Mouse (Mus musculus): Measurements from ENCODE around the gene Satb1. TPM values are rescaled to one million over a fixed set of nuclear protein-coding genes. Genes with fewer than 3 reads are reported as not detected.

The Satb1 gene
- polyA plus RNA-seq, 1 experiment: 56.8 TPM

DNA sequence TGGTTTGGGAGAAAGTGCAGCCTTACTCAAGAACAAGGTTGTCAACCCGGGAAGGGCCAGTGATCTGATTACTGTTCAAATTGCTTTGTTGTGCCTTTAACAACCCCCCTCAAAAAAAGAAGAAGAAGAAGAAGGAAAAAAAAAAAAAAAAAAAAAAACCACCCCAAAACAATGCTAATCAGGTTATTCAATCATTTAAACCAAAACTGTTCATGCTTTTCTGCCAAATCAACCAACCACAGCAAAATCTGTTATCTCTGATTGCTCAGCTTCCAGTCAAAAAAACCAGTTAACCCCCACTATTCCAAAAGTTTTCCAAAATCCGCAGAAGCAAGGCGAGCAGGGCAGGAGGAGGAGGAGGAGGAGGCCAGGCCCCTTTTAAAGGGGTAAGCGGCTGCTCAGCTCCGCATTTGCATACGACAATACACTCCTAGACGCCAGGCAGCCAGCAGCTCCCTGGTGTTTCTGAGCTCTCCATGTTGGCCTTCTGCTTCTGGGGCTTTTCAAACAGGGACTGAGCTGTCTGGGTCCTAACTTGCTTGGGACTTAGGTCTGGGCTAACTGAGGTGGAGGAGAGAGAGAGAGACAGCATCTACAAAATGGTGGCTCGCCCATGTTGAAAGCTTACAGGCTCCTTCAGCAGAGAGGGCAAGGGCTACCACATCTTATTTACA lies 42.6 kb downstream of the Satb1 start:
- TF ChIP-seq POLR2A (IDR thresholded peaks at IDR 0.05; ENCODE audit: borderline replicate concordance, extremely low read depth, insufficient read depth, insufficient read length, poor library complexity, severe bottlenecking): no peak
- no peak for TF ChIP-seq CTCF (IDR thresholded peaks at IDR 0.05; ENCODE audit: borderline replicate concordance, extremely low read depth, insufficient read depth, insufficient read length)
- DNase-seq (ENCODE audit: low read depth): peak; percentile 86

GRCm38 (mm10) chr17:51789777-51790176 lies 43.3 kb downstream of the Satb1 start:
- peak; percentile 68 for DNase-seq (ENCODE audit: low read depth)
- TF ChIP-seq POLR2A (IDR thresholded peaks at IDR 0.05; ENCODE audit: borderline replicate concordance, extremely low read depth, insufficient read depth, insufficient read length, poor library complexity, severe bottlenecking): no peak
- TF ChIP-seq CTCF (IDR thresholded peaks at IDR 0.05; ENCODE audit: borderline replicate concordance, extremely low read depth, insufficient read depth, insufficient read length): no peak

DNA sequence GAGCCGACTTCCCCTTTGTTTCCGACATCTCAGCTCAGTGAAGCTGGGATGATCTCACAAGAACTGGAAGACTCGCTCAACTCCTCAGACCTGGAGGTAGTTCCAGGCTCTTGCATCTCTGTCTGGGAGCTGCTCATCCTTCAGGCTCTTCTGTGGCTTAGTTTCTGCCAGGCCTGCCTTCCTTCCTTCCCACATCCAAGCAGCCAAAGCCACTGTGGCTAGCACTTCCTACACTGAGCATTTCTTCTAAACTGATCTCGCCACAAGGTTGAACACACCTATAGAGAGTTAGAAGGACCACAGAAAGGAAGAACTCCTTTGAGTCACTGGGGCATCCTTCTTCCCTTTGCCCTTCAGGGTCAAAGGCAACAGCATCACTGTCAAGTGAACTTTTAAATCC lies 44.0 kb downstream of the Satb1 start:
- no peak for DNase-seq (ENCODE audit: low read depth)
- TF ChIP-seq POLR2A (IDR thresholded peaks at IDR 0.05; ENCODE audit: borderline replicate concordance, extremely low read depth, insufficient read depth, insufficient read length, poor library complexity, severe bottlenecking) (no peak), CTCF (IDR thresholded peaks at IDR 0.05; ENCODE audit: borderline replicate concordance, extremely low read depth, insufficient read depth, insufficient read length) (no peak)

GRCm38 (mm10) chr17:51787955-51788354 lies 45.1 kb downstream of the Satb1 start:
- DNase-seq (ENCODE audit: low read depth): no peak

DNA sequence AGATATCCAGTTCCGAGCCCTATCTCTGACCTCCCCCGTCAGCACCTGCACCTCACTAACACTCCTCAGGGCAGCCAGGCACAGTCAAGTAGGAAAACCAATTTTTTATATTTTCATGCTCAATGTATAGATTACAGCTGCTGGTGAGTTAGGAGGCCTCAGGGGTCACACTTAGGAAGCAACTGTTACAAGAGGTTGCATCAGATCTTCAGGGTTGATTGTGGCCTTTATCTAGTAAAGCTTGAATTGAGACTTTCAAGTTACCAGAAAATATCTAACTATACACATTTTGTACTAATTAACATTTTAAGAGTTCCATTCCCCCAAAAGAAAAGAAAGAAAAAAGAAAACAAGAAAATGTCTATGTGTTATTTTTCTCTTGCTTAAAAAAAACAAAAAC lies 47.0 kb downstream of the Satb1 start:
- TF ChIP-seq POLR2A (IDR thresholded peaks at IDR 0.05; ENCODE audit: borderline replicate concordance, extremely low read depth, insufficient read depth, insufficient read length, poor library complexity, severe bottlenecking) (no peak), CTCF (IDR thresholded peaks at IDR 0.05; ENCODE audit: borderline replicate concordance, extremely low read depth, insufficient read depth, insufficient read length) (no peak)
- DNase-seq (ENCODE audit: low read depth): no peak

More at GRCm38 (mm10) chr17:51787955-51788354, 45.1 kb downstream of the Satb1 start:
- TF ChIP-seq POLR2A (IDR thresholded peaks at IDR 0.05; ENCODE audit: borderline replicate concordance, extremely low read depth, insufficient read depth, insufficient read length, poor library complexity, severe bottlenecking) (no peak), CTCF (IDR thresholded peaks at IDR 0.05; ENCODE audit: borderline replicate concordance, extremely low read depth, insufficient read depth, insufficient read length) (no peak)

- no peak for TF ChIP-seq CTCF (IDR thresholded peaks at IDR 0.05; ENCODE audit: borderline replicate concordance, extremely low read depth, insufficient read depth, insufficient read length)
- no peak for TF ChIP-seq POLR2A (IDR thresholded peaks at IDR 0.05; ENCODE audit: borderline replicate concordance, extremely low read depth, insufficient read depth, insufficient read length, poor library complexity, severe bottlenecking)
- no peak for DNase-seq (ENCODE audit: low read depth)
Observed at GRCm38 (mm10) chr17:51784935-51785334, 48.2 kb downstream of the Satb1 start.

GRCm38 (mm10) chr17:51783591-51784279 lies 49.4 kb downstream of the Satb1 start:
- no peak for TF ChIP-seq CTCF (IDR thresholded peaks at IDR 0.05; ENCODE audit: borderline replicate concordance, extremely low read depth, insufficient read depth, insufficient read length)
- no peak for TF ChIP-seq POLR2A (IDR thresholded peaks at IDR 0.05; ENCODE audit: borderline replicate concordance, extremely low read depth, insufficient read depth, insufficient read length, poor library complexity, severe bottlenecking)
- DNase-seq (ENCODE audit: low read depth): no peak

DNA sequence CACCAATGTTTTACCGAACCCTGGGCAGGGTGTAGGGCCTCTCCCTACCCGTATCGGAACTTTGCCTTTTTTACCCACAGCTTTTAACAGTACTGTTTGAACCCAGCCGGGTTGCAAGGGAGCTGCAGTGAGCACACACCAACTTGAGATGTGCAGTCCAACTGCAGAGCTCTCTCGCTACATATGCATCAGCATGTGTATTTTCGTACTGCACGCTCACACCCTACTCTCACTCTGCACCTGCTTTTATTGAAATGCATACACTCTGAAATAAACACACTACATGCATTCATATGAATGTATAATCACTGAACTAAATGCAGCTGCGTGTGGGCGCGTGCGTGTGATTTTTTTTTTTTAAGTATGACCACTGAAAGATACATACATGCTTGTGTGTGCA lies 53.1 kb downstream of the Satb1 start:
- no peak for TF ChIP-seq POLR2A (IDR thresholded peaks at IDR 0.05; ENCODE audit: borderline replicate concordance, extremely low read depth, insufficient read depth, insufficient read length, poor library complexity, severe bottlenecking)
- no peak for TF ChIP-seq CTCF (IDR thresholded peaks at IDR 0.05; ENCODE audit: borderline replicate concordance, extremely low read depth, insufficient read depth, insufficient read length)
- DNase-seq (ENCODE audit: low read depth): no peak

DNA sequence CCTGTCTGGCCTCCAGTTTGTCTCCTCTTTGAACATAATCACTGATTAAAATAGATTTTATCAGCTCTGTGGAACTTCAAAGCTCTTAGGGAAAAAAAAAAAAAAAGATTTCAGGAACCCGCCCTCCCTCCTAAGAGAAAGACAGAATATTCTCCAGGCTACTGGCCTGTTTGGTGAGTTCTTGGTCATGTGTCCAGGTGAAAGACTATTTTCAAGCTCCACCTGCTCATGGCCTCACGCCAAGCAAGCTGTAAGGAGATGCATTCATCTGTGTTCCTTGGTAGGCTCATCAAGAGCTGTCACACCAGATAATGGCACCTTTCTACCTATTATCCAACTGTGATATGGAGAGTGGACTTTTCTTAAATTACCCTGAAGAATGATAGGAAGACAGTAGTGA lies 54.1 kb downstream of the Satb1 start:
- no peak for TF ChIP-seq CTCF (IDR thresholded peaks at IDR 0.05; ENCODE audit: borderline replicate concordance, extremely low read depth, insufficient read depth, insufficient read length)
- no peak for TF ChIP-seq POLR2A (IDR thresholded peaks at IDR 0.05; ENCODE audit: borderline replicate concordance, extremely low read depth, insufficient read depth, insufficient read length, poor library complexity, severe bottlenecking)
- DNase-seq (ENCODE audit: low read depth): no peak

DNA sequence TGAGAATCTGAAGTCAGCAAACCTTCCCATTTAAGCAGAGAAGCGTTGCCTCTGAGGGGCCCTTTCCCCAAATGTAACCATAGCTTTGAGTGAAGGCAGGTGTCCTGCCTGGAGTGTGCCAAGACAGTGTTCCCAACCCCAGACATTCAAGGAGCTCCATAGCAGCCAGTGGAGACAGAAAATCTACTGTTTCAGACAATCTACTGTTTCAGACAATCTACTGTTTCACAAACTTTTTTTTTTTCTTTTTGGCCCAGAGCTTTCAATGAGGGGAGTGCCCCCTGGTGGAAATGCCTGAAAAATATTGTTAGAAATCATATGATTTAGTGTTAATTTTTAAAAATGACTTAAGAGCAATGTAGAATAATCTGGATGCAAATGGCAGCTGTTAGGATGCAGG lies 55.3 kb downstream of the Satb1 start:
- TF ChIP-seq CTCF (IDR thresholded peaks at IDR 0.05; ENCODE audit: borderline replicate concordance, extremely low read depth, insufficient read depth, insufficient read length) (no peak), POLR2A (IDR thresholded peaks at IDR 0.05; ENCODE audit: borderline replicate concordance, extremely low read depth, insufficient read depth, insufficient read length, poor library complexity, severe bottlenecking) (no peak)
- peak; percentile 68 for DNase-seq (ENCODE audit: low read depth)

DNA sequence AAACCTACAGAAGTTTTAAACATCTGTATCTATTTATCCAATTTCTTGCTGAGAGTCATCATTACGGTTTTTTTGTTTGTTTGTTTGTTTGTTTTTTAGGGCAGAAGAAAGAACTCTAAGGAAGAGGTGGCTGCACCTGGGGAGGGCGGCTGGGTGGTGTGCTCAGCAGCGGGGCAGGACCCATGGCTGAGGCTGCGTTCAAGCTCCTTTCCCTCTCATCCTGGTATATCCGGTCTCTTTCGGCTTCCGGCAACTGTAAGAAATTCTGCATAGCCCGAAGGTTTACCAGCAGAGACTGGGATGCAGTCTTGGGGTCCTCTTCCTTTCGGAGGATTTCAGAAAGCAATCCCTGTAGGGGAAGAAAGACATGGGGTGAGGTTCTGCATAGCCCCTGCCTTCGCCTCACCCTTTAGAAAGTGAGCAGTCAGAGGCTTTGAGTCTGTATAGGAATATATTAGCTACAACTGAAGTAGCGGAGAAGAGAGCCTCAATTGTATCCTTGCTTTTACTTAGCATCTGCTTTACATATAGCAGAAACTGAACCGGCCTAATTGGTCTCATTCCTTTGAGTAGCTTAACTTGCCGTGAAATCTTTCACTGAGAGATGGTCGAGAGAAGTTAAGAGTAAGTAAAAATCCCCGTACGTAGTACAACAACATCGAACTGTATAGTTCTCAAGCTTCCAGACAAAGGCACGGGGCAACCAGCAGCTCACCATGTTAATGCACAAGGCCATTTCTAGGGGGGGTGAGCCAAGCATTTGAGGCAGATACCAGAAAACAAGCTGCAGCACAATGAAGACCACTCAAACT lies 57.8 kb downstream of the Satb1 start:
- TF ChIP-seq POLR2A (IDR thresholded peaks at IDR 0.05; ENCODE audit: borderline replicate concordance, extremely low read depth, insufficient read depth, insufficient read length, poor library complexity, severe bottlenecking): no peak
- no peak for TF ChIP-seq CTCF (IDR thresholded peaks at IDR 0.05; ENCODE audit: borderline replicate concordance, extremely low read depth, insufficient read depth, insufficient read length)
- DNase-seq (ENCODE audit: low read depth): peak; percentile 79

Data from brain, embryonic 14.5 days (tissue).